Mouse (Mus musculus) ZHBTc4 (cell line): ENCODE data around the gene Tmem121.
A peak's percentile ranks its signal among the peaks of the same experiment; 100 is the strongest.

Source experiments
- DNase-seq: peaks from one replicate; pipeline ENCODE4 v3.0.0-alpha.2; 2011; ENCODE audit warnings: low read depth, low spot score

Gene Tmem121

GRCm38 (mm10) chr12:113185442-113186291 lies at the start of gene Tmem121:
Gene Tmem121 (plus strand): TSS chr12:113185930.
- DNase-seq = peak; percentile 44

DNA sequence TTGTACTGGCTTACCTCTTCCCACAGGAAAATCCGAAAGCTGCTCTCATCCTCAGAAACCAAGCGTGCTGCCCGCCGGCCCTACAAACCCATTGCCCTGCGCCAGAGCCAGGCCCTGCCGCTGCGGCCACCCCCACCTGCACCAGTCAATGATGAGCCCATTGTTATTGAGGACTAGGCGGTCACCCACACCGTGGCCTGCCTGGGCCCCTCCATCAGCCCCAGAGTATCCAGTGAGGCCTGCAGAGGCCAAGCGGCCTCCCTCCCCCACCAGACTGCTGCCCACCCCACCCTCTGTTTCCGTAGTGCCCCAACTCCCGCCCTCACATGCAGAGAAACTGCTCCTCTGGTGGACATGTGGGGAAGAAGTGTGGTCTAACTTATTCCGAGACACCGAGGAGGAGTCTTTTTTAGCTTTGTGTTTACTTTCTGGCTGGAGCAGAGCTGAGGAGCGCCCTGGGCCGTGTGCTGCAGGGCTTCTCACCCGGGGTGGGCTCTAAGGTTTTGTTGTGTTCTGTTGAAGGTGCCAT lies 49.2 kb upstream of the Tmem121 start:
- no peak for DNase-seq

DNA sequence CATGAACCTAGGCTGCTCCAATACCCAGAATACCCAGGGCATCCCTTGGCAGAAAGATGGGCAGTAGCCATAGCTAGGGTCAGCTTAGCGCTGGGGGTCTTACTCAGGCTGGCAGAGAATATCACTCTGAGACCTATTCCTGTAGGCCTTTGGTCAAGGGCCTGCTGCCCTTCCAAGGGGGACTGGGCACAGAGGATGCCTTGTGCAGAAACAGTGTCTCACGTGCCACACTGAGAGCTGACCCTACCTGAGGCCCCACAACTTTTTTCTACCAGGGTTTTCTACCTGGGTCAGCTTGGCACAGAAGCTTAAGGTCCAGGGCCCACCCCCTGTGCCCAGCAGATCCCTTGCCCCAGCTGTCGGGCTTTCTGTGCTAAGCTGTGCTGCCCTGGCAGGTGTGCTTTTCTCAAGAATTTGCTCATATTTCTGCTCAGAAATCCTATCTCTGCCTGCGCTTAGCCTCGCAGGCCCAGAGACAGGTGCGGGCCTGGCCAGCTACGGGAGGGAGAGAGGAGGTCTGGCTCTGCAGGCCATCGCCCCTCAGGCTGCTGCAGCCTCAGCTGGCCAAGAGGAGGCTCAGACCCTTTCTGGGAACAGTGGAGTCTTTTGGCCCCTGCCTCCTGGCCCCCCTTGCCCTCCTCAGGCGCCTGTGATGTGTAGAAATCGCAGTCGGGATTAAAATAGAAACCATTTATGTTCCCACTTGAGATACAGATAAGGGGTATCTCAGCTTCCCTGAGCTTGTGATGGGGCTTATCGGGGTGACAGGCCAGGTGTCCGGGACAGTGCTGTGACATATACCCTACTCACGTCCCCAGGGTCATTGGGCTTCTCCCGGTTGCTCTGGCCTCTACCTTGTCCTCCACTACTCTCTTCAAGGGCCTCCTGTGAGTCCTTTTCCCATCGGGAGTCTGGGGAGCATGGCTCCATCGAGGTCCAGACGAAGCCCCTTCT lies 48.2 kb upstream of the Tmem121 start:
- DNase-seq = no peak

GRCm38 (mm10) chr12:113138291-113138690 lies 47.4 kb upstream of the Tmem121 start:
- DNase-seq = no peak

DNA sequence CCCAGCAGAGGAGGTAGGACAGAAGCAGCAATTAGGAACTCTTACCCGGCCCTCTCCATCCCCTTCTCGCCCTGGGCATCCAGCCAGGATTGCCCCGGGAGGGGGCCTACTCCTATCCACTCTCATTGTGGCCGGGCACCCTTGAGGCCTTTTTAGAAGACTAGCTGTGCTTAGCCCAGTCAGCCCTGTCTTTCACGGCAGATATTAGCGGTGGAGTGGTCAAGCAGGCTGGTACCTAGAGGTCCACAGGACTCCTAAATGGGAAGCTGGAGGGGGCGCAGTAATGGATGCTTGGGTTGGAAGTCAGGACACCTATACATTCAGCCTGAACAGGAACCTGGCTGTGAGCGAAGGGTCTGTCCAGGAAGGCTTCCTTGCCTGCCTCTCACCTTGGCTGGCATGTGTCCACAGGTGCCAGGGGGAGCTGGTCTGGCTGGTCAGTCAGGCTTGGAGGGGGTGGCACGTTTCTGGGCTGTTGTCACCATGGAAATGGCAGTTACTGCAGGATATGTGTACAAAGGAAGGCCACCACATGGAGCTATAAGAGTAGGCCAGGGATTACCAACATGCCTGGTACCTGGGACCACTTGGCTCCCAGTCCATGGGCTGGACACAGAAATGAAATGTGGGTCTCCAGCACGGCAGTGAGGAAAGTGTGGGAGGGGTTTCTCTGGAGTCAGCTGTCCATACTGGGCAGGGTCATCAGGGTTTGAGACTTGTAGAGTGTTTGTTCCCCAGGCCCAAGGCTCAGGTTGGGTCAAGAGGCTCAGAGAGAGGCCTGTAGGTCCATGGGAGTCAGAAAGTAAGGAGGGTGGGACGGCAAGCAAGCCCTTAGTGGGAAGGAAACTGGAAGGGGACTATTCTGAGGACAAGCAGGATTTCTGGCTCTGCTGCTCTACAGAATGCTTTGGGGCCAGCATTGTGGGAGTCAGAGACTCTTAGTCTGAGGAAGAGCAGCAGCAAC lies 46.5 kb upstream of the Tmem121 start:
- no peak for DNase-seq

DNA sequence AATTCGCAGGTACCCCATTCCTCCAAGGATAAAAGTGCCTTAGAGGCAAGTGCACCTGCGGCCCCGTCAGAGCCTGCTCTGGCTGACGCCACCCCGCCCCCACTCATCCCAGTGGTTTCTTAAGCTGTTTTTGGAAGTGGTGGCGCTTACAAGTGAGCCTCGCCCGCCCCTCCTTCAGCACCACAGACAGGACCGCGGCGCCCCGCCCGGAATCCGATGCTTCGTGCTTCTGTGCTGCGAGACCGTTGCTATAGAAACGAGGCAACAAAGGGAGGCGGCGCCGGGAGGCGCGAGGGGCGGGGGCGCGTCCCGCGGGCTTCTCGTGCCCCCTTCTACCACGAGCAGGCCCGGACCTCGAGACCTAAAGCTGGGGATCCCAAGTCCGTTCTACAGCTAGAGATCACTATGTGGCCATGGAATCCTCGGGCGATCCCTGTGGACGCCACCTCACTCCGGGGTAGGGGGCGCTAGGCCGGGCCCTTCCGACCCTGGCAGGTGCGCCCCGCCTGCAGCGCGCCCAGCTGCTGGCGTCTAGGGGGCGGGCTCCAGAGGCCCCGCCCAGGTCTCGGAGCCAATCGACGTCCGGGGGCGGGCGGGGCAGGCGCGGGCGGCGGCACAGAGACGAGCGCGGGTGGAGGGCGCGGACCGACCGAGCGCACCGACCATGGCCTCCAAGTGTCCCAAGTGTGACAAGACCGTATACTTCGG lies 45.7 kb upstream of the Tmem121 start, which contains the start of gene Crip2:
Gene Crip2 (plus strand): TSS at position 329 of the 708 bp plus-strand sequence.
- peak; percentile 98 for DNase-seq

DNA sequence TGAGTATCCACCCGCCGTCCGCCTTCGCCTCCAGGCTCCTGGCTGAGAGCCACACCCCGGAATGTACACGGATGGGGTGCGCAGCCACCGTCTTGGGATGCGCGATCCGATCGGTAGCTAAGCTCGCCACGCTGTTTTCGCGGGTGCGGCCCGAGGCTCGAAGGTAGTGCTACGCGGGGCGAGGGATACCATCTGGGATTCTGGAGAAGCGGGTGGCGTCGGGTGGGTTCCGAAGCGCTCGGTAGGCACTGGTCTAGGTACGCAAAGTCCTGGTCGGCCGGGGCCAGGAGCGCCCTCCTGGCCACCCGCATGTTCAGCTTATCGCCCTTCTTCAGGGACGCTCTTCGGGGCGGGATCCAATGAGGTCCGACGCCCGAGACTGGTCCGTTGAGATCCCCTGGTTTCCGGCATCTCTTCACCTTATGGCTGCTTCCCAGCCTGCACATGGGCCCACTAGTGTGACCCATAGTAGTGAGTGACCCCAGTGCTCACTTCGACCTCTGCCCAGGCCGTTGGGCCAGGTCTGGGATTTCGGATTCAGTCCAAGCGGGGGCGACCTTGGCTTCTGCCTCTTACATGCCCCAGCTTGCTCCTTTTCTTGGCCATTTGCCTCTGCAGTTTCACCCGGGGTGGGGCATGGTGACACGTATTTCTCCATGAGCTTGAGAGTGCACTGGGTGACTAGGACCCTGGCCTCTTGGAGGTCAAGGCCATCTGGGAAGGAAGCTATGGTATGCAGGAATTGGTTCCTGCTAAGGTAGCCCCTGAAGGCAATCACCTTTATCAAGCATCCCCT lies 44.9 kb upstream of the Tmem121 start:
- DNase-seq = no peak

DNA sequence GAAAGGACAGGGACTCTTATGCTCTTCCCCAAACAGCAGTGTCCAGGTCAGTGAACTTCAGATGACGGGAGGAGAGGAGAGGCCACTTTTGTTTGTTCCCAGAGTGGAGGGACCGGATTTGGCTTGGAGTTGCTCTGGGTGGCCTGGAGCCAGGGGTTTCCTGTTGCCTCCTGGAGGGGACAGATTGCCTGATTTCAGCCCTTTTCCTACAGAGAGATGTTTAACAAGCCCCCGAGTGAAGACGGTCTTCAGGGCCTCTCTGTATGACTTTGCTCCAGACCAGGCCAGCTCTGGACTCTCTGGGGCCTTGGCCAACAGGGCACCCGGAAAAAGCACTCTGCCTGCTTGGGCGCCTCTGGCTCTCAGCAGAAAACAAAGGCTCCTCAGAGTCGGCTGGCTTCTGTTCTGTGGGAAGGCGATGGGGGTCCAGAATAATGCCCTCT lies 44.2 kb upstream of the Tmem121 start:
- no peak for DNase-seq

- DNase-seq = peak; percentile 56
Observed at GRCm38 (mm10) chr12:113142021-113142975, 43.4 kb upstream of the Tmem121 start.

GRCm38 (mm10) chr12:113143164-113143563 lies 42.6 kb upstream of the Tmem121 start:
- DNase-seq = peak; percentile 19

DNA sequence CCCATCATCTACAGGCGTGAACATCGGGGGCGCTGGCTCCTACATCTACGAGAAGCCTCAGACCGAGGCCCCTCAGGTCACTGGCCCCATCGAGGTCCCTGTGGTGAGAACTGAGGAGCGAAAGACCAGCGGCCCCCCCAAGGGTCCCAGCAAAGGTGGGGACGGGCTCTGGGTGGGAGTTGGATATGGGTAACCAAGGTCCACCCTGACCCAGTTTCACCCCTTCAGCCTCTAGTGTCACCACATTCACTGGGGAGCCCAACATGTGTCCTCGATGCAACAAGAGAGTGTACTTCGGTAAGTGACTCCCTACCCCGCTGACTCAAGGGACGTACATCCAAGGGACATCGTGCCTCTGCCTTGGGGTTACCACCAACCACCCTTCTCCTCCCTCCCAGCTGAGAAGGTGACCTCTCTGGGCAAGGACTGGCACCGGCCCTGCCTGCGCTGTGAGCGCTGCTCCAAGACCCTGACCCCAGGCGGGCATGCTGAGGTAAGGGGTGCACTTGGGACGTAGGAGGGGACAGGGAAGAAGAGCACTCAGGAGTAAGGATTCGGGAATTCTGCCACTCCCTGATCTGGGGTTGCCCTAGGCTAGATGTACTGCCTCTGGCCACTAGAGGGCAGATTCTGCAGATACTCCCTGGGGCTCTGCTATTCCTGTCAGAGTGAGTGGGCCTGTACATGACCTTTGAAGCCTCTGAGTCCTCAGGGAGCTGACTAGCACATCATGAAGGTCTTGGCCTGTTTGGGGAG lies 41.6 kb upstream of the Tmem121 start:
- DNase-seq = peak; percentile 86

DNA sequence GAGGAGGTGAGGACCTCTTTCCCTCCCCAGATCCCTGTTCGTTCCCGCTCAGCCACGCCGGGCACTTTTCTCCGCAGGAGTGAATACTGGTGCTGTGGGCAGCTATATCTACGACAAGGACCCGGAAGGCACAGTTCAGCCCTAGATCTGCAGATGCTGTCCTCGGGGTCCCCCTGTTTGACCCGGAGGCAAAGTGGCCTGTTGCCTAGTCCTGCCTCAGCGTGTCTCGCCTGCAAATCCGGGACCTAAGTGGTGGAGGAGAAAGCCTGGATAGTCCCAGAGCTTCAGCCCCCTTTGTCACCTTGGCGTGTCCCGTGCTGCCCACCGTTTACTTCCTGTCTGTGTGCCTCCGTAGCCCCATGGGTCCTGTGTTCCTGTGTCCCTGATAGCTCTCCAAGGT lies 40.8 kb upstream of the Tmem121 start:
- no peak for DNase-seq

GRCm38 (mm10) chr12:113145591-113145990 lies 40.1 kb upstream of the Tmem121 start:
- DNase-seq = no peak

- DNase-seq = peak; percentile 89
Observed at GRCm38 (mm10) chr12:113146112-113147057, 39.3 kb upstream of the Tmem121 start, which contains the start of gene Crip1. Gene Crip1 (plus strand): TSS chr12:113146316.

GRCm38 (mm10) chr12:113147481-113147880 lies 38.2 kb upstream of the Tmem121 start:
- DNase-seq = no peak

GRCm38 (mm10) chr12:113148381-113149035 lies 37.2 kb upstream of the Tmem121 start:
- DNase-seq = peak; percentile 83
